Mouse (Mus musculus) heart, postnatal 4 days (tissue): Measurements from ENCODE around the gene Spata31. TPM values are rescaled to one million over a fixed set of nuclear protein-coding genes. Genes with fewer than 3 reads are reported as not detected.

ENCODE experiments used
- DNase-seq: peaks from one replicate; pipeline ENCODE4 v3.0.0; 2021
- total RNA-seq, 2 experiments: library from RNA; stranded (reverse); gene quantifications; 2 replicates each; pipeline ENCODE4 v1.2.3; 2021

Gene Spata31
- total RNA-seq = not detected

DNA sequence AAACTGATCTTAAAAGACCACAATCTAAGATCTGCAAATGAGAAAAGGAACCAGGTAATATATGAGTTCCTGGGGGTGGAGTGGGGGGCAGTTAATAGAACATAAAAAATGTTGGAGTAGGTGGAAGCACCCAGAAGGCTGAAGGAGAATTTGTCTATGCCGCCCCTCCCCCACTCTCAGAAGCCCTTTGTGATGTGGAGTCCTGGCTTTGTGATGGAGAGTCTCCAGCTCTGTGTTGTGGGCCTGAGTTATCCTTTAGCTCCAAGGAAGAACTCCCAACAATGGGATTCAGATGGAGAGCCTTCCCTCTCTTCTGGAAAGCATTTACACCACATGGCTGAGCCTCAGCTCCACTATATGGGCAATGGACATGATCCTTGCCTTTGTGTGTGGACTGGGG lies at the start of gene Spata31:
Gene Spata31 (plus strand): TSS at position 216 of the 400 bp plus-strand sequence.
- DNase-seq = no peak

DNA sequence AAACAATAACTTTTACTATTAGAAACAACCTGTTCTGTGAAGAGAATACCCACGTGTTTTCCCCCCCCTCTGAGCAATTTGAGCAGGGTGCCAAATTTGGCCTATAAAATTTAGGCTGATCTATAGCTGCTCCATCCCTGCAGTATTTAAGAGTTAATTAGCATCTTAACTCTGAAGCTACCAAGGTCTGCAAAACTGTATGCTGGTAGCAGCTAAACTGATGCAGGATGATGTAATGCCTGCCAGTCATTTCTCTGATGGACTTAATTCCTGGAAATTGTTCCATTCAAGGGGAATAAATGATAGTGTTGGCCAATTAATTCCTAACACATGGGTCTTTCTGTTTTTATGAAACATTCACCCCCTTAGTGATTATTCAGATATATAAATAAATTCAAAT lies 14.1 kb upstream of the Spata31 start:
- no peak for DNase-seq

DNA sequence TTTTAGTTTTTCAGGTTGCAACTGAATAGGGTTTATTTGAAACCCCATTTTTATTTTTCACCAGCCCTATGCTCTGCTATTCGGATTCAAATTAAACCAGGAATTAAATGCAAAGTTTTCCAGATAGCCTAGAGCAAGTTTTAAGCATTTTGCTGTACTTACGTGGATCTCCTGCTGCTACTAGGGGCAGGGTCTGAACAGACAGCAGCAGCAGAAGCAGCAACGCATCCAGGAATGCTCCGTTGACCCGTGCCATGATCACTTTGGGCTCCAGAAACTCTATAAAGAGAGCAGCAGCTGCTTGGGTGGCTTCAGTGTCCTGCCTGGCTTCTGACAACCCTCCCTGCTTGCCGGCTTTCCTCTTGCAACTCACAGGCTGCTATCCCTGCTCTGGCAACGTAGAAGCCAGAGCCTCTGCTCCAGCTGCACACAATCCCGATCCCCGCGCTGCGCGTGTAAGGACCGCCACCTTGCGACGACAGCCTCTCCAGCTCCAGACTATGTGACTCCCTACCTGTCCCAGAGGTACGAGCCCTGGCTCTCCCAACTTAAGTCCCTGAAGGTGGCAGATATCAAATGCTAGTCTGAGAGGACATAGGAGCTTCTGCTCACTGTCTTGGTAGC lies 13.5 kb upstream of the Spata31 start, which contains the start of gene Cntnap3:
Gene Cntnap3 (minus strand): TSS at position 371 of the 624 bp plus-strand sequence.
- DNase-seq = peak; percentile 7

Other genes starting within 250 kb of the Spata31 start
- gene Cntnap3, start 13.5 kb upstream of the Spata31 start, total RNA-seq = under 1 TPM in 1 of 2 experiments, not detected in 1; 0.05 TPM
- not detected for gene Spata31d1c, start 115.7 kb downstream of the Spata31 start, total RNA-seq
- not detected for gene Prss47, start 135.4 kb downstream of the Spata31 start, total RNA-seq
- gene Mfsd14b, start 195.6 kb downstream of the Spata31 start, total RNA-seq = 10 to 100 TPM; 26.0 to 28.5 TPM
- gene Olfr465-ps1, start 220.7 kb downstream of the Spata31 start, total RNA-seq = not detected
- not detected for gene Olfr466, start 232.8 kb downstream of the Spata31 start, total RNA-seq